Mouse (Mus musculus) testis, adult 2 months (tissue): ENCODE measurements around the gene Rufy3.
A peak's percentile ranks its signal among the peaks of the same experiment; 100 is the strongest.

Source experiments
- CTCF ChIP-seq: fragments of 200-500 bp; IDR thresholded peaks from 2 replicates; pipeline ENCODE4 v1.5.1; 2012; ENCODE audit warnings: low read depth, mild to moderate bottlenecking, inconsistent platforms, low read length, moderate library complexity; ENCODE audit not compliant: control insufficient read depth, insufficient read depth, insufficient replicate concordance
- POLR2A ChIP-seq: fragments of 200-500 bp; IDR thresholded peaks from 2 replicates; pipeline ENCODE4 v1.6.1; 2012; ENCODE audit warnings: low read depth, mild to moderate bottlenecking, inconsistent platforms, low read length, moderate library complexity; ENCODE audit not compliant: control insufficient read depth

GRCm38 (mm10) chr5:88554086-88554886 is 10.6 kb upstream of the Rufy3 start, which contains the start of gene Utp3:
- TF ChIP-seq CTCF = peak; percentile 62
- TF ChIP-seq POLR2A = peak; percentile 79
